Mouse (Mus musculus): ENCODE data around the gene Adal.
A peak's percentile ranks its signal among the peaks of the same experiment; 100 is the strongest.

- TF ChIP-seq CTCF (conservative IDR thresholded peaks at IDR 0.05; ENCODE audit: low read length), result peak; percentile 61
- no peak for TF ChIP-seq POU5F1 (IDR thresholded peaks at IDR 0.05; ENCODE audit: borderline replicate concordance, low read length)
Observed at GRCm38 (mm10) chr2:121153100-121153499, 12.9 kb downstream of the Adal start.
